Mouse (Mus musculus) bone marrow, adult 2 months (tissue): ENCODE results near the gene Fam83d. TPM values are rescaled to one million over a fixed set of nuclear protein-coding genes. Genes with fewer than 3 reads are reported as not detected.

Source experiments
- H3K27ac ChIP-seq: fragments of 200-500 bp; 2 replicates; pipeline ENCODE4 v1.5.1; 2012; ENCODE audit warnings: low read depth, mild to moderate bottlenecking, control low read depth, inconsistent platforms, low read length; ENCODE audit not compliant: control insufficient read depth, poor library complexity, insufficient read depth
- H3K4me1 ChIP-seq: fragments of 200-500 bp; 2 replicates; pipeline ENCODE4 v1.6.1; 2011; ENCODE audit warnings: low read length; ENCODE audit not compliant: control insufficient read depth, insufficient read depth
- H3K4me3 ChIP-seq: fragments of 200-500 bp; replicated peaks from 2 replicates; pipeline ENCODE3; 2011; ENCODE audit warnings: mild to moderate bottlenecking, low read depth, low read length, control low read depth; ENCODE audit not compliant: control insufficient read depth
- CTCF ChIP-seq: fragments of 200-500 bp; IDR thresholded peaks from 2 replicates; pipeline ENCODE4 v1.5.1; 2011; ENCODE audit warnings: low read length, control low read depth; ENCODE audit not compliant: control insufficient read depth, insufficient read depth
- POLR2A ChIP-seq: fragments of 200-500 bp; IDR thresholded peaks from 2 replicates; pipeline ENCODE4 v1.6.1; 2011; ENCODE audit warnings: low read depth, mild to moderate bottlenecking, control low read depth, low read length, borderline replicate concordance; ENCODE audit not compliant: control insufficient read depth
- WGBS: fragments of 180-500 bp; shearing (Covaris S2); methylation state at CpG from one replicate; pipeline ENCODE4 v1.1.7; 2018; 5-methylcytosine and 5-hydroxymethylcytosine counted together
- polyA plus RNA-seq: library from polyadenylated mRNA; stranded (reverse); fragments of >200 nt; gene quantifications from 2 replicates; pipeline ENCODE4 v1.2.4, GENCODE M21; 2011; ENCODE audit warnings: low replicate concordance; ENCODE audit not compliant: missing spikeins, insufficient read depth, insufficient read length

The Fam83d gene
- polyA plus RNA-seq, result 2.7 and 3.0 TPM in 2 replicates

- H3K27ac ChIP-seq, result peak within 1 kb of the TSS; percentile 78
- H3K4me1 ChIP-seq, result peaks cover 3% of the 10 kb centered on the region; the same call in 1 of the 2 replicates
- TF ChIP-seq CTCF (peak; percentile 76), POLR2A (peak; percentile 96)
- peak within 1 kb of the TSS; percentile 84 for H3K4me3 ChIP-seq
- under 1% methylated on average over 48 of the region's 48 CpGs for WGBS
Measured at GRCm38 (mm10) chr2:158767742-158768339, at the start of gene Fam83d. TSS of gene Fam83d (plus strand) at chr2:158768093.

DNA sequence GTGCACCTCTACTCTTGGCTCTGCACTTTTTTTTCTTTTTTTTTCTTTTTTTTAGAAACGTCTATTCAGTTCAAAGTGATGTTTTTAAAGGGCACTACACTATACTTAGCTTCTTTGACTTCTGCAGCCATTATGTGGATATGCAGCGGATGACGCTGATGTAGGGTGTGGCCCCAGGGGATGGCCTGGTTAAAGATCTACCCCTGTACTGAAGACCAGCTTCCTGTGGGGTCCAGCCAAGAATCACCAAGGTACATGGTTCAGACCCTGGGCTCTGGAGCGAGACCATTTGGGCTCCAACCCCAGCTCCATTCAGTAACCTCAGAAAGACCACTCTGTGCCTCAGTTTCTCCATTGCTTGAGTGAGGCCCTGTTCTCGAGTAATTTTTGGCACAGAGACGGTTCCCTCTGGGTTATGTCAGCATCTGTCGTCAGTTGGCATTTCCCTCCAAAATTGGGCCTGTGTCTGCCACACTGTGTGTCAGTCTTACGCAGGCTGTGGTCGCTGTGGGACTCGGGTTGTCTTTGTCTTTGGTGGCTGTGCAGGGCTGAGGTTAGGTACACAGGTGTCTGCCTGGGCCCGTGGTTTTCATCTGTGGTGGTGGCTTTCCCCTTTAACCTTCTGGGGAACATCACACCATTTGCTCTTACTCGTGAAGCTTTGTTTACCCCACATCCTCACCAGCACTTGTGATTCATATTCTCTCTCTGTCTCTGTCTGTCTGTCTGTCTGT lies 48.9 kb upstream of the Fam83d start:
- Histone ChIP-seq H3K4me3 (no peak overlapping the region), H3K27ac (peak overlapping the region; percentile 77), H3K4me1 (peaks cover 6% of the 10 kb centered on the region)
- 50% methylated on average over 12 of the region's 12 CpGs for WGBS
- TF ChIP-seq CTCF (no peak), POLR2A (no peak)

DNA sequence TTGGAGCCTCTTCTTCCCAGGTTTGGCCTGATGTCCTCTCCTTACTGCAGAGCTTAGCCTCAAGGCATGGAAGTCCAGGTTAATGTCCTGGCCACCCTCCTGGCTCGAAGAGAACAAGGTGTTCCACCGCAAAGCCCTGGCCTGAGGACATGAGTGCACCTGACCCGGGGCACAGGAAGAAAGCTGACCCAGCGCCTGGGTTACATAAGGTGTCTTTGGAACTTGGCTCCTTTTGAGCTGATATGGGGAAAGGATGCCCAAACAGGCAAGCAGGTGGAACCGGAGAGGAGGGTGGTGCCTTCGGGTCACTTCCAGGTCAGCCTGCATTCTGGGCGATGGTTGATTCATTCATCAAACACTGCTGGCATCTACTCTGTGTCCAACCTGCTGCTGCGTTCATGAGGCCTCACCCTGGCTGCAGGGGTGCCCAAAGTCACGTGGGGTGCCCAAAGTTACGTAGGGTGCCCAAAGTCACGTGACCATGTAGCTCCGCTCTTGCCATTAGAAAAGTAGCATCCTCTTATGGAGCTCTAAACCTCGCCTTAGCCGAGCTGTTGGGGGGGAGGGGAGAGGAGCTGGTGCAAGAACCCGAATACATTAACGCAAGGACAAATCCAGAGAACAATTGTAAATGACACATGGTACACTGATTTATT lies 47.0 kb upstream of the Fam83d start:
- Histone ChIP-seq H3K27ac (no peak overlapping the region), H3K4me1 (peaks cover 6% of the 10 kb centered on the region), H3K4me3 (no peak overlapping the region)
- 81% methylated on average over 16 of the region's 16 CpGs for WGBS
- no peak for TF ChIP-seq POLR2A
- TF ChIP-seq CTCF, result no peak

DNA sequence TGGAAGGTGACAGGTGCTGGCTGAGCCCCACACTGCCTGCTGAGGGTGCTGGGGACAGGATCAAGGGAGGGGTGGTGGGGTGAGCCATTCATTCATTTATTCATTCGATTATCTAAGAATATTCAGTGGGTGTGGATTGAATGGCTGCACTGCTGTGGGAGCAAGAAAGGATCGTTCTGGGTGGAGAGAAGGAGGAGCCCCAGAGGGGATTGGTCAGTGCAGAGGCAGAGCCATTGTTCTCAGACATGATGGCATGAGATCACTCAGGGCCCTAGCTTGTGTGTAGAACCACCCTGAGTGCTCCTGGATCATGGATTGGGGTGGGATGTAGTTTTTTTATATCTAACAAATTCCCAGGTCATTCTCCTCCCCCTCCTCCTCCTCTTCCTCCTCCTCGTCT lies 46.4 kb upstream of the Fam83d start:
- Histone ChIP-seq H3K4me1 (peaks cover 6% of the 10 kb centered on the region), H3K4me3 (no peak overlapping the region), H3K27ac (no peak overlapping the region)
- WGBS, result 52% methylated on average over 3 of the region's 3 CpGs
- no peak for TF ChIP-seq POLR2A
- no peak for TF ChIP-seq CTCF

- H3K27ac ChIP-seq, result peak overlapping the region; percentile 95
- peaks cover 6% of the 10 kb centered on the region for H3K4me1 ChIP-seq
Measured at GRCm38 (mm10) chr2:158722135-158722534, 45.8 kb upstream of the Fam83d start.

GRCm38 (mm10) chr2:158722991-158723551 lies 44.8 kb upstream of the Fam83d start:
- no peak for TF ChIP-seq CTCF
- TF ChIP-seq POLR2A, result no peak
- Histone ChIP-seq H3K27ac (peak overlapping the region; percentile 95), H3K4me3 (no peak overlapping the region), H3K4me1 (peaks cover 5% of the 10 kb centered on the region)
- 0% methylated on average over 6 of the region's 6 CpGs for WGBS

More at GRCm38 (mm10) chr2:158722135-158722534, 45.8 kb upstream of the Fam83d start:
- no peak overlapping the region for H3K4me3 ChIP-seq
- TF ChIP-seq CTCF (no peak), POLR2A (no peak)
- WGBS, result 48% methylated on average over 4 of the region's 4 CpGs

GRCm38 (mm10) chr2:158723806-158724205 lies 44.1 kb upstream of the Fam83d start:
- H3K4me1 ChIP-seq, result peaks cover 5% of the 10 kb centered on the region
- H3K27ac ChIP-seq, result peak overlapping the region; percentile 77
- H3K4me3 ChIP-seq, result no peak overlapping the region
- TF ChIP-seq POLR2A (no peak), CTCF (no peak)
- 28% methylated on average over 6 of the region's 6 CpGs for WGBS

DNA sequence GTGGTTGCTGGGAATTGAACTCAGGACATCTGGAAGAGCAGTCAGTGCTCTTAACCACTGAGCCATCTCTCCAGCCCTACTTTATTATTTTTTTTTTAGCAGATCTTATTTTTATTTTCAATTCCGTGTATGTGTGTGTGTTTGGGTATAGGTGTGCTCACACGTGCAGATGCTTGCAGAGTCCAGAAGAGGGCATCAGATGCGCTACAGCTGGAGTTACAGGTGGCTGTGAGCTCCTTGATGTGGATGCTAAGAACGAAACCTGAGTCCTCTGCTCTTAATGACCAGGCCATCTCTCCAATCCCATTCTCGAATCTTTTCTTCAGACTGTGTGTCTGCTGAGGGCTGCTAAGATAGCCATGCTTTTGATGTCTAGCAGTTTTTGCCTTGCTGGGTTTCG lies 41.6 kb upstream of the Fam83d start:
- Histone ChIP-seq H3K4me3 (no peak overlapping the region), H3K4me1 (peaks cover 1% of the 10 kb centered on the region; the same call in 1 of the 2 replicates), H3K27ac (no peak overlapping the region)
- TF ChIP-seq POLR2A, result no peak
- 80% methylated on average over 6 of the region's 6 CpGs for WGBS
